13 mouse cellular contexts compared by ENCODE assay signal in genomic region chr9:94969131-94969530, GRCm38 (mm10).
DNase-seq lines count a peak whose midpoint lies in the region; ATAC-seq lines count a peak whose summit lies in the region.
"Had no signal": no experiment of that assay in that cellular context is flagged by ENCODE, and none has a peak within 500 bp of the region (broad histone marks: within the 10 kb centered on the region; RNA-seq: fewer than 3 reads in every experiment).

No protein-coding gene starts in this region.

- no peak overlapping the region for H3K9ac ChIP-seq in forebrain, embryonic 11.5 days (ENCODE audit: low read length)
- no peak overlapping the region for H3K9ac ChIP-seq in midbrain, embryonic 14.5 days (replicated peaks; ENCODE audit: low read length)
- H3K9ac ChIP-seq: embryonic facial prominence, embryonic 12.5 days; hindbrain, embryonic 15.5 days had no signal

- H3K27me3 ChIP-seq in forebrain, embryonic 11.5 days (ENCODE audit: control insufficient read depth, insufficient read depth, low read length), result no peaks in the 10 kb centered on the region
- H3K27me3 ChIP-seq in forebrain, embryonic 10.5 days (ENCODE audit: poor library complexity, severe bottlenecking), result no peaks in the 10 kb centered on the region
- H3K27me3 ChIP-seq in midbrain, embryonic 14.5 days (ENCODE audit: control insufficient read depth, insufficient read depth, low read length), result no peaks in the 10 kb centered on the region
- H3K27me3 ChIP-seq: embryonic facial prominence, embryonic 12.5 days; hindbrain, embryonic 15.5 days had no signal

- ATAC-seq in forebrain, embryonic 11.5 days (replicated peaks; ENCODE audit: low FRiP score), result peak; percentile 77
- peak; percentile 62; the same call in 1 of the 2 replicates for ATAC-seq in midbrain, embryonic 14.5 days (ENCODE audit: low FRiP score, low TSS enrichment)
- no peak for ATAC-seq in activated CD4-positive, CD25-positive, alpha-beta regulatory T cell, adult 4 months

- H3K4me1 ChIP-seq in forebrain, embryonic 11.5 days (replicated peaks; ENCODE audit: control insufficient read depth, insufficient read depth, low read length), result peaks cover 2% of the 10 kb centered on the region; the same call in 1 of the 2 replicates
- H3K4me1 ChIP-seq in forebrain, embryonic 10.5 days, result peaks cover 11% of the 10 kb centered on the region
- H3K4me1 ChIP-seq in midbrain, embryonic 14.5 days (ENCODE audit: control insufficient read depth, insufficient read depth, low read length), result peaks cover 12% of the 10 kb centered on the region
- H3K4me1 ChIP-seq: embryonic facial prominence, embryonic 12.5 days; heart, embryonic 10.5 days had no signal

- no peaks in the 10 kb centered on the region for H3K36me3 ChIP-seq in forebrain, embryonic 11.5 days (ENCODE audit: control insufficient read depth, insufficient read depth, low read length)
- no peaks in the 10 kb centered on the region for H3K36me3 ChIP-seq in forebrain, embryonic 10.5 days (replicated peaks)
- no peaks in the 10 kb centered on the region for H3K36me3 ChIP-seq in midbrain, embryonic 14.5 days (ENCODE audit: control insufficient read depth, insufficient read depth, low read length)
- H3K36me3 ChIP-seq: embryonic facial prominence, embryonic 12.5 days; heart, embryonic 10.5 days; hindbrain, embryonic 15.5 days had no signal

- no peak for DNase-seq in forebrain, embryonic 11.5 days (ENCODE audit: low spot score)
- no peak for DNase-seq in forebrain, embryonic 10.5 days (ENCODE audit: extremely low spot score, low spot score)
- DNase-seq in retina, adult 2 months (ENCODE audit: low read depth, low spot score), result peak; percentile 3
- DNase-seq in retina, embryonic 14.5 days (ENCODE audit: low spot score), result no peak
- DNase-seq in cerebellum, adult 9-11 months, result peak; percentile 50
- peak; percentile 26 for DNase-seq in midbrain, embryonic 14.5 days
- no peak for DNase-seq in urinary bladder, postnatal 36 days (ENCODE audit: low spot score in 2 of 2)
- DNase-seq: liver; thymus, adult 2 months had no signal

- no peak overlapping the region for H3K27ac ChIP-seq in forebrain, embryonic 11.5 days (ENCODE audit: low read depth, low read length)
- no peak overlapping the region for H3K27ac ChIP-seq in forebrain, embryonic 10.5 days
- no peak overlapping the region for H3K27ac ChIP-seq in midbrain, embryonic 14.5 days (replicated peaks; ENCODE audit: low read depth, low read length)
- H3K27ac ChIP-seq: embryonic facial prominence, embryonic 12.5 days; heart, embryonic 10.5 days; hindbrain, embryonic 15.5 days had no signal

- no peak overlapping the region for H3K4me3 ChIP-seq in forebrain, embryonic 11.5 days (ENCODE audit: low read depth, low read length)
- no peak overlapping the region for H3K4me3 ChIP-seq in forebrain, embryonic 10.5 days
- H3K4me3 ChIP-seq in midbrain, embryonic 14.5 days (replicated peaks; ENCODE audit: low read depth, low read length), result no peak overlapping the region
- H3K4me3 ChIP-seq: embryonic facial prominence, embryonic 12.5 days; heart, embryonic 10.5 days; hindbrain, embryonic 15.5 days had no signal

- no peaks in the 10 kb centered on the region for H3K9me3 ChIP-seq in forebrain, embryonic 11.5 days (ENCODE audit: control insufficient read depth, low read length)
- H3K9me3 ChIP-seq in forebrain, embryonic 10.5 days, result no peaks in the 10 kb centered on the region
- H3K9me3 ChIP-seq in midbrain, embryonic 14.5 days (ENCODE audit: control insufficient read depth, low read length), result no peaks in the 10 kb centered on the region
- H3K9me3 ChIP-seq: embryonic facial prominence, embryonic 12.5 days; heart, embryonic 10.5 days; hindbrain, embryonic 15.5 days had no signal

- no peak overlapping the region for H3K4me2 ChIP-seq in forebrain, embryonic 11.5 days (ENCODE audit: low read depth, low read length, severe bottlenecking)
- no peak overlapping the region for H3K4me2 ChIP-seq in midbrain, embryonic 14.5 days (ENCODE audit: low read length)
- H3K4me2 ChIP-seq: embryonic facial prominence, embryonic 12.5 days; hindbrain, embryonic 15.5 days had no signal

- WGBS in forebrain, embryonic 11.5 days, result 21% methylated on average over 1 of the region's 1 CpGs
- 53% methylated on average over 1 of the region's 1 CpGs for WGBS in forebrain, embryonic 10.5 days
- 24% methylated on average over 1 of the region's 1 CpGs for WGBS in midbrain, embryonic 14.5 days

Comparison
In these comparisons a context has a peak if more than half of its experiments do, and no peak if none do; other contexts are left out.
1. DNase-seq: peak in retina, adult 2 months (single experiment), cerebellum, adult 9-11 months (single experiment) and midbrain, embryonic 14.5 days (single experiment); none in forebrain, embryonic 11.5 days (single experiment), forebrain, embryonic 10.5 days (single experiment), retina, embryonic 14.5 days (single experiment) and urinary bladder, postnatal 36 days (0 of 2).